ENCODE assay signal across 8 mouse cellular contexts in the genomic region with DNA sequence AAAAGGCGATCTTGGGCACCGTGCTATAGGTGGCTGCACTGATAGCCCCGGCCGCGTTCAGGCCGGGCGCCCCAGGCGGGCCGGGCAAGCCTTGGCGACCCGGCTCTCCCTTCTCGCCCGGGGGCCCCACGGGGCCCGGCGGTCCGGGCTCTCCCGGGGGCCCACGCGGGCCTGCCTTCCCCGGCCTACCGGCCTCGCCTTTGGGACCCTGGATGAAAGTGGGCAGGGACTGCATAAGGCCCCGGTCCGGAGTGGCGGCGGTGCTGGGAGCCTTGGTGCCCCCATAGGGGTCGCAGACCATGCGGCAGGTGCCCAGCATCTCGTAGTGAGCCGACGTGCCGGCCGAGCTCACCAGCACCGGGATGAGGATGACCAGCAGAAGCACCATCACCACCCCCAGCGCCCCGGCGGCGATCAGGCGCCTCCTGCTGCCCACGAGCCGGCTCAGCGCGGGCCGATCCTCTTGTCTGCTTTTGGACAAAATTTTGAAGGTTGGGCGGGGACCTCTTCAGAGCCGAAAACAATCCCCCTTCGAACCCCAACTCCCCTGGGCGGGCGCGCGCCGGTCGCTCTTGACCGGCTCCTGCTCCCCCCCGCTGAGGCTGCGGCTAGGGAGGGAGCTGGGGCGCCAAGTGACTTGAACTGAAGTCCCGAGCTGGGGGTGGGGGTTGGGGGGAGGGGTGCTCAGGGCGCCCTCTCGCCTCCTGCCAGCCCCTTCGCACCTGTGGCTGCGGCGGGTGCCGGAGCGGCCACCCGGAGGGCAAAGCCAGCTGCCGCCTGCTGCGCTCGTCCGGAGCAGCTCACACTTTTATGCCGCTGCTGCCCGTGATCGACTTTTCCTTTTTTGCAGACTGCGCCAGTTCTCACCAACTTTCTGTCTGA. TPM values are rescaled to one million over a fixed set of nuclear protein-coding genes. Genes with fewer than 3 reads are reported as not detected.
DNase-seq lines count a peak whose midpoint lies in the region; ATAC-seq lines count a peak whose summit lies in the region.

No protein-coding gene starts in this region.

- under 1% methylated on average over 74 of the region's 75 CpGs for WGBS in forebrain, embryonic 16.5 days

- H3K27me3 ChIP-seq in forebrain, embryonic 16.5 days (replicated peaks; ENCODE audit: control insufficient read depth, insufficient read depth, low read length) = peaks cover 30% of the 10 kb centered on the region

- ATAC-seq in CD4-positive, CD25-positive, alpha-beta regulatory T cell, adult 4 months = peak; percentile 16
- ATAC-seq in forebrain, embryonic 16.5 days = peak; percentile 62

- H3K9me3 ChIP-seq in forebrain, embryonic 16.5 days (ENCODE audit: control insufficient read depth, low read length) = no peaks in the 10 kb centered on the region

- no peaks in the 10 kb centered on the region for H3K36me3 ChIP-seq in forebrain, embryonic 16.5 days (ENCODE audit: control insufficient read depth, insufficient read depth)

- H3K9ac ChIP-seq in forebrain, embryonic 16.5 days (replicated peaks; ENCODE audit: low read depth, low read length) = peak overlapping the region; percentile 61

- peaks cover 27% of the 10 kb centered on the region for H3K4me1 ChIP-seq in forebrain, embryonic 16.5 days (replicated peaks; ENCODE audit: control insufficient read depth, insufficient read depth, low read length)

- DNase-seq in adrenal gland, postnatal 14 days = peak; percentile 56
- DNase-seq in heart, postnatal 4 days = peak; percentile 51
- peak; percentile 21 to 35 for DNase-seq in layer of hippocampus, adult 8-10 months (ENCODE audit: low spot score in 2 of 2)
- peak; percentile 3 for DNase-seq in lung, postnatal 14 days
- peak; percentile 51 for DNase-seq in right cerebral cortex, postnatal 14 days
- DNase-seq in c-Kit-positive CD71-positive TER-119-positive erythroid progenitor cells, embryonic 14.5 days (ENCODE audit: low spot score) = no peak

- H3K27ac ChIP-seq in forebrain, embryonic 16.5 days (ENCODE audit: low read length) = no peak overlapping the region

- peak overlapping the region; percentile 99 for H3K4me2 ChIP-seq in forebrain, embryonic 16.5 days (ENCODE audit: low read length)

- peak overlapping the region; percentile 57 for H3K4me3 ChIP-seq in forebrain, embryonic 16.5 days (replicated peaks; ENCODE audit: low read length)

RNA-seq across cellular contexts. Expression of a gene that starts 0.9 kb away (rescaled TPM):
- polyA plus RNA-seq in CD4-positive, CD25-positive, alpha-beta regulatory T cell, adult 4 months (2017; shearing (Covaris generic)) = not detected
- total RNA-seq in adrenal gland, postnatal 14 days (2021) = 0.11 TPM in 1 of 2 replicates, not detected in the other
- 1.5 and 1.7 TPM in 2 replicates for polyA plus RNA-seq in forebrain, embryonic 16.5 days (2015; fragmentation: Nextera tagmentation; extraction: Ambion mirVana)
- total RNA-seq in heart, postnatal 4 days (2021) = under 1 TPM in 1 of 2 experiments, not detected in 1; 0.14 TPM
- 100 to 1,000 TPM; 120 to 136 (median 133) TPM for total RNA-seq in layer of hippocampus, adult 8-10 months (2022)

Comparison
In these comparisons a context has a peak if more than half of its experiments do, and no peak if none do; other contexts are left out.
1. RNA of a gene that starts 0.9 kb away (total RNA-seq): 120 to 136 TPM in layer of hippocampus, adult 8-10 months; 0.14 TPM in heart, postnatal 4 days and 0.11 TPM in adrenal gland, postnatal 14 days; every median in the first group is over 100 times any median in the second.